Mouse (Mus musculus): Measurements from ENCODE around the gene A630023A22Rik. TPM values are rescaled to one million over a fixed set of nuclear protein-coding genes. Genes with fewer than 3 reads are reported as not detected.

The A630023A22Rik gene
- polyA plus RNA-seq, 1 experiment from 2014 or later, result not detected

DNA sequence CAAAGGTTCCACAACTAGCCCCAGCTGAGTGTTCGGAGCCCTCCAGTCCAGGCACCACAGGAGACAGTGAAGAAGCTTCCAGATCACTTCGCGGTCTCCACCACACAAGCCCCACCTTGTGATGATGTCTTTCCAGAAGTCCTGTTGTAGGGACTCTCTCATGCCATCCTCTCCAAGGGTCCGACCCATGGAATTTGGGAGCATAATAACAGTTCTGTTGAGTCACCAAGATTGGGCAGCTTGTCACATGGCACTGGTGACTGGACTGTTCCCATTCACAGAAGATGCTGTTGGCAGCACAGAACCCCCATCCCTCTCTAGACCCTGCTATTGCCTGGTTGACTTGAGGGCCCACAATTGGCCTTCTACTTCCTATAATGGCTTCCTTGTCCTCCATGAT lies 86.2 kb downstream of the A630023A22Rik start, which contains the start of gene Gm5460:
Gene Gm5460, plus strand, starts transcription at position 378 of the 400 bp plus-strand sequence.
- no peak within 1 kb of the TSS for H3K4me3 ChIP-seq (ENCODE audit: low read depth, low read length)
- no peaks in the 10 kb centered on the region for H3K4me1 ChIP-seq (ENCODE audit: insufficient read depth)
- no peaks in the 10 kb centered on the region for H3K36me3 ChIP-seq (ENCODE audit: insufficient read depth)
- H3K9ac ChIP-seq, result no peak within 1 kb of the TSS
- H3K27me3 ChIP-seq (ENCODE audit: insufficient read depth, low read length), result no peaks in the 10 kb centered on the region
- ATAC-seq (ENCODE audit: insufficient read depth), result no peak
- no peak for DNase-seq
- H3K27ac ChIP-seq (ENCODE audit: low read depth), result no peak within 1 kb of the TSS
- 93% methylated on average over 4 of the region's 4 CpGs for WGBS
- no peaks in the 10 kb centered on the region for H3K9me3 ChIP-seq (ENCODE audit: low read depth, low read length)
- no peak within 1 kb of the TSS for H3K4me2 ChIP-seq
- TF ChIP-seq CTCF (IDR thresholded peaks at IDR 0.05; ENCODE audit: low read depth), result no peak

DNA sequence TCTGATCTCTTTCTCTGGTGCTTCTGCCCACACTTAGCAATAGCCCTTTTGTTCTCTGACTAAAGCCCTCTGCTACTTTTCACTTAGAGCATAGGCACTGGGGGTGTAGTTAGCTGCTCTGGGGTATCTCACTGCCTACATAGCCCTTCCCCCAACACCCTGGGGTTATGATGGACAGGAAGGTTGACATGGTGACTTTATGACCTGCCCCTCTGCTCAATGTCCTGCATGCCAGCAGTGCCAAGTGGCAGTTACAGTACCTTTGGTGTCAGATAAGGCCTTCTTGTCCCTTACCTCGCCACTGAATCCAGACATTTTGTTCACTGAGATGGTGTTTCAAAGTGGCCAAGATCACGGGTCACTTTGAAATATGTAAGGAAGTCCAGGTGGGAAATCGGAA lies 87.5 kb downstream of the A630023A22Rik start, which contains the start of gene Gm30083:
Gene Gm30083, minus strand, starts transcription at position 120 of the 400 bp plus-strand sequence.
- no peak within 1 kb of the TSS for H3K9ac ChIP-seq
- H3K4me1 ChIP-seq (ENCODE audit: insufficient read depth), result no peaks in the 10 kb centered on the region
- H3K4me3 ChIP-seq (ENCODE audit: low read depth, low read length), result no peak within 1 kb of the TSS
- ATAC-seq (ENCODE audit: insufficient read depth) (no peak), DNase-seq (no peak)
- no peaks in the 10 kb centered on the region for H3K9me3 ChIP-seq (ENCODE audit: low read depth, low read length)
- no peak within 1 kb of the TSS for H3K27ac ChIP-seq (ENCODE audit: low read depth)
- no peak for TF ChIP-seq CTCF (IDR thresholded peaks at IDR 0.05; ENCODE audit: low read depth)
- no peak within 1 kb of the TSS for H3K4me2 ChIP-seq
- 81% methylated on average over 3 of the region's 3 CpGs for WGBS
- no peaks in the 10 kb centered on the region for H3K36me3 ChIP-seq (ENCODE audit: insufficient read depth)
- H3K27me3 ChIP-seq (ENCODE audit: insufficient read depth, low read length), result no peaks in the 10 kb centered on the region

DNA sequence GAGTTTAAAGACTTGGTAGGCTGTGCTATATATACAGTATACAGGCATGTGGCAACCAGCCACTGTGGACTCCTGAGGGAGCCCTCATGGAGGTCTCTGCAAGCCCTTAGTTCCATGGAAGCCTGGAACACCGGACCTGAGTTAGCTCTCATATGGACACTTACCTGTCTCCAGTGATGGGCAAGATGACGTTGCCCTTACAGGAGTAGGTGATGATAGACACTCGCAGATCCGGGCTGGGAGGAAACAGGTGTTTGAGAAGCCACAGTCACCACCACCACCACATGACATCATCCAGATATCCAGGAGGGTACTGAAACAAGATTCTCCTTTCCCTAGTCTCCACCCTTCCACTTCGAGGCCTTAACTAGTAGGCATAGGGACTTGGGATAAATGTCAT lies 100.2 kb downstream of the A630023A22Rik start:
- Histone ChIP-seq H3K9me3 (ENCODE audit: low read depth, low read length) (no peaks in the 10 kb centered on the region), H3K36me3 (ENCODE audit: insufficient read depth) (no peaks in the 10 kb centered on the region), H3K9ac (no peak overlapping the region), H3K4me2 (no peak overlapping the region), H3K4me1 (ENCODE audit: insufficient read depth) (no peaks in the 10 kb centered on the region), H3K4me3 (ENCODE audit: low read depth, low read length) (no peak overlapping the region), H3K27ac (ENCODE audit: low read depth) (no peak overlapping the region), H3K27me3 (ENCODE audit: insufficient read depth, low read length) (no peaks in the 10 kb centered on the region)
- ATAC-seq (ENCODE audit: insufficient read depth) (no peak), DNase-seq (no peak)
- 74% methylated on average over 5 of the region's 5 CpGs for WGBS
- TF ChIP-seq CTCF (IDR thresholded peaks at IDR 0.05; ENCODE audit: low read depth), result no peak

DNA sequence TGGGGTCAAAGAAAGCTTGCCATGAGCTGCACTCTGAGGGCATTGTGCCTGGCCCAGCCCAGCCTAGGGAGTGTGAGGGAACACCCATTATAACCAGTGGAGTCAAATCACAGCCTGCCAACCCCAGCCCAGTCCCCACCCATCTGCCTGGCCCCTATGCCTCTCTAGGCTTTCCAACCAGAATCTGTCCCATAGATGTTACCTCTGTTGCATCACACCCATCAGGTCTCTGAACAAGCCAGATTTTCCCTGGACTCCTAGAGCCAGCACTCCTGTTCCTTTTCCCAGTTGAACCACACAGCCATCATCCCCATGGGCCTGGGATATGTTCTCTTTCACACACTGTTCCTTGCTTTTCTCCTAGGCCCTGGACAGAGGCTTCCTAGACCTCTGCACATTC lies 101.1 kb downstream of the A630023A22Rik start:
- ATAC-seq (ENCODE audit: insufficient read depth) (no peak), DNase-seq (no peak)
- Histone ChIP-seq H3K4me1 (ENCODE audit: insufficient read depth) (no peaks in the 10 kb centered on the region), H3K9me3 (ENCODE audit: low read depth, low read length) (no peaks in the 10 kb centered on the region), H3K27me3 (ENCODE audit: insufficient read depth, low read length) (no peaks in the 10 kb centered on the region), H3K36me3 (ENCODE audit: insufficient read depth) (no peaks in the 10 kb centered on the region), H3K9ac (no peak overlapping the region), H3K4me3 (ENCODE audit: low read depth, low read length) (no peak overlapping the region), H3K27ac (ENCODE audit: low read depth) (no peak overlapping the region), H3K4me2 (no peak overlapping the region)
- no peak for TF ChIP-seq CTCF (IDR thresholded peaks at IDR 0.05; ENCODE audit: low read depth)

Other genes with a start within 250 kb of the A630023A22Rik start
- 2.4 and 4.2 TPM in 2 replicates for gene Gdf10, start 179.2 kb downstream of the A630023A22Rik start, polyA plus RNA-seq (2014; fragmentation: Nextera tagmentation; extraction: Ambion mirVana)
- 0.05 TPM in 1 of 2 replicates, not detected in the other for gene Gdf2, start 161.7 kb downstream of the A630023A22Rik start, polyA plus RNA-seq (2014; fragmentation: Nextera tagmentation; extraction: Ambion mirVana)
- gene Rbp3, start 148.8 kb downstream of the A630023A22Rik start, polyA plus RNA-seq (2014; fragmentation: Nextera tagmentation; extraction: Ambion mirVana), result not detected in 2 replicates
- gene Zfp488, start 124.0 kb downstream of the A630023A22Rik start, polyA plus RNA-seq (2014; fragmentation: Nextera tagmentation; extraction: Ambion mirVana), result 0.05 TPM in 1 of 2 replicates, not detected in the other
- gene Gm30083, start 87.6 kb downstream of the A630023A22Rik start, polyA plus RNA-seq (2014; fragmentation: Nextera tagmentation; extraction: Ambion mirVana), result not detected in 2 replicates
- gene Gm5460, start 86.0 kb downstream of the A630023A22Rik start, polyA plus RNA-seq (2014; fragmentation: Nextera tagmentation; extraction: Ambion mirVana), result not detected in 2 replicates
- not detected in 2 replicates for gene Antxrl, start 50.0 kb downstream of the A630023A22Rik start, polyA plus RNA-seq (2014; fragmentation: Nextera tagmentation; extraction: Ambion mirVana)
- gene Anxa8, start 16.8 kb downstream of the A630023A22Rik start, polyA plus RNA-seq (2014; fragmentation: Nextera tagmentation; extraction: Ambion mirVana), result 2.4 TPM in 2 replicates
- 0.05 and 0.08 TPM in 2 replicates for gene Npy4r, start 49.7 kb upstream of the A630023A22Rik start, polyA plus RNA-seq (2014; fragmentation: Nextera tagmentation; extraction: Ambion mirVana)
- 0.18 and 0.19 TPM in 2 replicates for gene Gprin2, start 98.9 kb upstream of the A630023A22Rik start, polyA plus RNA-seq (2014; fragmentation: Nextera tagmentation; extraction: Ambion mirVana)
- gene Syt15, start 116.8 kb upstream of the A630023A22Rik start, polyA plus RNA-seq (2014; fragmentation: Nextera tagmentation; extraction: Ambion mirVana), result 0.42 TPM in 2 replicates
- gene Shld2, start 207.7 kb upstream of the A630023A22Rik start, polyA plus RNA-seq (2014; fragmentation: Nextera tagmentation; extraction: Ambion mirVana), result 9.9 and 10.7 TPM in 2 replicates
- gene Glud1, start 208.0 kb upstream of the A630023A22Rik start, polyA plus RNA-seq (2014; fragmentation: Nextera tagmentation; extraction: Ambion mirVana), result 76.5 and 84.2 TPM in 2 replicates

All from lung, embryonic 14.5 days (tissue).